Mouse (Mus musculus) central nervous system, embryonic 14 days (tissue): ENCODE data around the gene Col9a2. TPM values are rescaled to one million over a fixed set of nuclear protein-coding genes. Genes with fewer than 3 reads are reported as not detected.

Experiments used
- polyA plus RNA-seq: library from polyadenylated mRNA; depleted of rRNA; stranded (reverse); fragments of >200 nt; gene quantifications from 2 replicates; pipeline ENCODE4 v1.2.3, GENCODE M21; 2012; rRNA removed

The Col9a2 gene
- polyA plus RNA-seq: 19.1 and 113 TPM in 2 replicates

GRCm38 (mm10) chr4:121039331-121040115, at the start of gene Col9a2:
Gene Col9a2, plus strand, starts transcription at chr4:121039385.

GRCm38 (mm10) chr4:121016928-121017657, 22.1 kb upstream of the Col9a2 start, which contains the start of gene Smap2:
Gene Smap2, minus strand, starts transcription at chr4:121017247.

GRCm38 (mm10) chr4:121097650-121098378, 58.6 kb downstream of the Col9a2 start, which contains the start of gene Zmpste24:
Gene Zmpste24, minus strand, starts transcription at chr4:121098241.

Other genes with a start within 250 kb of the Col9a2 start
- gene Nfyc, start 207.8 kb upstream of the Col9a2 start, polyA plus RNA-seq: 129 and 140 TPM in 2 replicates
- 20.0 and 23.1 TPM in 2 replicates for gene Rims3, start 184.6 kb upstream of the Col9a2 start, polyA plus RNA-seq
- gene Exo5, start 114.4 kb upstream of the Col9a2 start, polyA plus RNA-seq: 35.8 and 38.5 TPM in 2 replicates
- gene Zfp69, start 87.7 kb upstream of the Col9a2 start, polyA plus RNA-seq: 3.7 and 4.4 TPM in 2 replicates
- gene Smap2, start 22.1 kb upstream of the Col9a2 start, polyA plus RNA-seq: 38.3 and 41.2 TPM in 2 replicates
- gene Zmpste24, start 58.9 kb downstream of the Col9a2 start, polyA plus RNA-seq: 17.9 and 18.0 TPM in 2 replicates
- not detected in 2 replicates for gene Tmco2, start 69.8 kb downstream of the Col9a2 start, polyA plus RNA-seq
- gene Rlf, start 175.7 kb downstream of the Col9a2 start, polyA plus RNA-seq: 20.7 and 22.0 TPM in 2 replicates